Mouse (Mus musculus): ENCODE results near the gene Aldh4a1.
A peak's percentile ranks its signal among the peaks of the same experiment; 100 is the strongest.

The Aldh4a1 gene

GRCm38 (mm10) chr4:139624116-139624489 is 1.4 kb downstream of the Aldh4a1 start:
- DNase-seq: peak; percentile 74 to 90

DNA sequence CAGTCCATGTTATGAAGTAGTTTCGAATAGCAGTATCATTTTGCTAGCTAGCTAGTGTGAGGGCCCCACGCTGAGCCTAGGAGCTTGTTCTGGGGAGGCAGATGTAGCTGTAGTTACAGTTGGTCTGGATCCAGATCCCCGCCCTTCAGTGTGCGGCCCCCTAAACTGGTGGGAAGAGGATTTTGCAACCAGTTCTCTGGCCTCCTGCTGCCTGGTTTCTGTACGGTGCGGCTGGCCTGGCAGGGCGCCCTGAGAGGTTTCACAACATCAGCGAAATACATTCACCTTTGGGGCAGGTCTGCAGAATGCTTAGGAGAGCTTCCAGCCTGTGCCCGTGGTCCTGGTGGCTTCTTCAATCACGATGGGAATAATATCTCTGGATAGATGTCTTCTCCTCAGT is 2.0 kb downstream of the Aldh4a1 start:
- DNase-seq: peak; percentile 87 to 93

GRCm38 (mm10) chr4:139627361-139627760 is 4.7 kb downstream of the Aldh4a1 start:
- DNase-seq: no peak

- peak; percentile 85 to 94 for DNase-seq
These were observed 7.5 kb downstream of the Aldh4a1 start for GRCm38 (mm10) chr4:139630171-139630570.

DNA sequence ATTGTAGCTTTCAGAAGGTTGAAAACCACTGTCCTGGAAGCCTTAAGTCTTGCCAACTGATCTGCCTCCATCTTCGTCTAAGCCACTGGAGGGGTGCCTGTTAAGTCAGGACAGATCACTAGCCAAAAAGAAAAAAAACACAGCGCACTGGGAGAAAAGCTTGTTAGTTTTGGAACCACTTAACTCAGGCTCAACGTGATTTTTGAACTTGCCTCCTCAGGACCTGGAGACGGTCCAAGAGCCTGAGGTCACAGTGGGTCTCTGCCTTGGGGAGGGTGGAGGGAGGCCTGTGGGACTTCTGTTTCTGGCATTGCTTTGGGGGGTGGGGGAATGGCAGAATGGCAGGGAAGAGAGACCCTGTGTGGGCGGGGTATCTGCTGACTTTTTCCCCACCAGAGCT is 8.5 kb downstream of the Aldh4a1 start:
- DNase-seq: peak; percentile 57 to 75

- DNase-seq: peak in 1 of 2 experiments; percentile 36
These were observed 9.0 kb downstream of the Aldh4a1 start for GRCm38 (mm10) chr4:139631569-139632253.

- peak; percentile 49 to 84 for DNase-seq
These were observed 9.6 kb downstream of the Aldh4a1 start for GRCm38 (mm10) chr4:139632254-139632580.

DNA sequence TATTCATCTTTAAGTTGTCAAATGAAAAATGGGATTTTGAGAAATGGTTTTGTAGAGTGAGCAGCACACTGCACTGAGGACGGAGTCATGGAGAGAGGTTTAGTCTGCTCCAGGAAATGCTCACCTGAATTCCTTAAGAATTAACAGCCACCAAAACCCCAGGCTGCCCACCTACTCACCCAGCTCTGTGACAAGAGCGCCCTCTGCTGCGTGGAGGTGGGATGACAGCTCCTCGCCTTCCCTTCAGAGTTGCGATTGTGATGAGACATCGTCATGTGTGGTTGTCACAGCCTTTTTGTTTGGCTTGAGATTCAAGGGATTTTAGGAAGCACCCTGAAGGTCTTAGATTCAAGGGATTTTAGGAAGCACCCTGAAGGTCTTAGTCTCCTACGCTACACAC is 13.7 kb downstream of the Aldh4a1 start:
- DNase-seq: peak in 1 of 2 experiments; percentile 75

DNA sequence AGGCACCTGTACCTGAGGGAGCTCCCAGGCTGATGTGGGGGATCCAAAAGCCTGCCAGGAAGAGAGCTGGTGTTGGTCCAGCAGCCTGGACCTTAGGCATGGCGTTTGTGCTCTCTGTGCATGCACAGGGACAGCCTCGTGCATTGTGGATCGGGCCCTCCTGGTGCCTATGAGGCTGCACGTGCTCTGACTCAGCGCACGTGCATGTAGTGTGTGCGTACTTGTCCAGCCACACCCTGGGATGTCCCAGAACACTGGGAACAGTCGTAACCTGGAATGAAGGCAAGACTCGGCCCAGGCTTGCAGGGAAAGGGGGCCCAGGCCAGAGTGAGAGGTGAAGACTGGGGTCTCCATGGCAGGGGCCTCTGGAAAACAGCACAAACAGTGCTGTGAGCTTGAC is 15.2 kb downstream of the Aldh4a1 start:
- no peak for DNase-seq

GRCm38 (mm10) chr4:139638356-139638755 is 15.7 kb downstream of the Aldh4a1 start:
- DNase-seq: no peak

GRCm38 (mm10) chr4:139639801-139640200 is 17.1 kb downstream of the Aldh4a1 start:
- peak; percentile 29 to 80 for DNase-seq

GRCm38 (mm10) chr4:139640333-139640732 is 17.7 kb downstream of the Aldh4a1 start:
- DNase-seq: no peak

GRCm38 (mm10) chr4:139640775-139641174 is 18.1 kb downstream of the Aldh4a1 start:
- no peak for DNase-seq

GRCm38 (mm10) chr4:139641829-139642425 is 19.3 kb downstream of the Aldh4a1 start:
- DNase-seq: no peak

- peak; percentile 74 to 82 for DNase-seq
These were observed 21.3 kb downstream of the Aldh4a1 start for GRCm38 (mm10) chr4:139643972-139644371.

DNA sequence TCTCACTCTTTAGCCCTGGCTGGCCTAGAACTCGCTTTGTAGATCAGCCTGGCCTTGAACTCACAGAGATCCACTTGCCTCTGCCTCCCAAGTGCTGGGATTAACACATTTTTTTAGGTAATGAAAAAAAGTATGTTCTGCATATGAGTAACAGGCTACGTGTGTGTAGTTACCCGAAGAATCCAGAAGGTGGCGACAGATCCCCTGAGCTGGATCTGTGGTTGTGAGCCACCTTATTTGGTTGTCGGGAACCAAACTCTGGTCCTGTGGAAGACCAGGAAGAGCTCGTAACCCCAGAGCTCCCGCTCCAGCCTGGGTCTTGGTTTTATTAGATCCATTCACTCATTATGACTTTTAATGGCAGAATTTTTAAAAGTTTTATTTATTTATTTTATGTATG is 24.2 kb downstream of the Aldh4a1 start:
- no peak for DNase-seq

DNA sequence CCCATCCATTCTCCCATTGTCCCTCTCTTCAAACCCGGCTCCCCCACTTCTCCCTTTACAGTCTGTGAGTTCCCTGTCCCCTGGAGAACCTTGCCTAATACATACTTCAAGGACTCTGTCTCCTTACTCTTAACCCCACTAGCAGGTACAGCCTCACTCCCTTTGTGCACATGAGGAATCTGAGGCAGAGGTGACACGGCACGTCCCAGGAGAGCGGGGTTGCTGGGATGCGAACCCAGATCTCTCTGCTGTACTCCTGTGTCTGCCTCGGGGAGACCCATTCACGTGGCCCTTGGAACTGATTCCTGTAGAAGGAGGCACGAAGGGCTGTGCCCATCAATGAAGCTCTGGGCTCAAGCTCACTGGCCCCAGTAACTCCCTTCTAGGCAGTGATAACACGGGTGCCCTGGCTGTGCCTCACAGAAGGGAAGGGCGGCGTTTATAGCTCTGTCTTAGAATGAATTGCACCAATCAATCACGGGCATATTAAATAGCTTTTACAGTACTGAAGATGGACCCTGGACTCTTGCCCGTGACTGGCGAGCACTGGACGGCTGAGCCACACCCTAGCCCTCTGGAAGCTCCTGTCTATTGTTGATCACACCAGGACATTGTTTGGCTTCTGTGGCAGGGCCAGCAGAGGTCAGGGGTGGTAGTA is 27.5 kb downstream of the Aldh4a1 start:
- DNase-seq: no peak

- DNase-seq: no peak
These were observed 28.2 kb downstream of the Aldh4a1 start for GRCm38 (mm10) chr4:139650907-139651306.

DNA sequence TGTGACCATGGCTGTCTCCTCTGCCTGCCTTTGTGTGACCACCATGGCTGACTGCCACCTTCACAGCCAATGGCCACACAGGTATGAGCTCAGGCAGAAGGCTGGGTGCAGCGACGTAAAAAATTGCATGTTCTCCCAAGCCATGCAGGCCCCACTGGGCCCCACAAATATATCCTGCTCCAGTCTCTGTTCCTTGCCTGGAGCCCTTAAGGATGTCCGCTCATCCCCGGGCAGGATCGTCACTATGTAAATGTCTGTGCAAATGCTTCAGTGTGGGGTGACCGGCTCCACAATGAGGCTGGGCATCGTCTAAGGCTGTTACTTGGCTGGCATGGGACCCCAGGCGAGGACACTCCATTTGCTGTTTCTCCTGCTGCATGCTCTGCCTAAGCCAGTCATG is 30.6 kb downstream of the Aldh4a1 start, which contains the start of gene Tas1r2:
Gene Tas1r2 (plus strand): TSS at position 301 of the 400 bp plus-strand sequence.
- no peak for DNase-seq

- DNase-seq: no peak
These were observed 39.2 kb downstream of the Aldh4a1 start for GRCm38 (mm10) chr4:139661897-139662296.

DNA sequence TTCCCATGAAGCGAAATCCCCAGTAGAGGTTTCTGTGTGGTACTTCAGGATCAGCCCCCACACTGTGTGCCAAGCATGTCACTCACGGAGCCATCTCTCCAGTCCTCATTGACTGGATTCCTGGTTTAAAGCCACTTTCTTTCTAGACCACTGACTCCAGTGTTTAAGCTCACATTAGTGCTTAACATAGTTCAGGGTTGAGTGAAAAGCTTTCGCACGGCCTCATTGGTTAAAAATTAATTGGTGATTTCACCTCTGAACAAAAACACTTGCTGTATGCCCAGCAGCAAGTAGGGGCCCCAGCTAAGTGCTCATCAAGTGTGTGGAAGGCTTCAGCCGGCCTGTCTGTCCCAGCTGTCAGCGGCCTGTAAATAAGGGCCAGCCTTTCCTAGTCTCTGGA is 45.0 kb downstream of the Aldh4a1 start:
- DNase-seq: peak in 1 of 2 experiments; percentile 24

DNA sequence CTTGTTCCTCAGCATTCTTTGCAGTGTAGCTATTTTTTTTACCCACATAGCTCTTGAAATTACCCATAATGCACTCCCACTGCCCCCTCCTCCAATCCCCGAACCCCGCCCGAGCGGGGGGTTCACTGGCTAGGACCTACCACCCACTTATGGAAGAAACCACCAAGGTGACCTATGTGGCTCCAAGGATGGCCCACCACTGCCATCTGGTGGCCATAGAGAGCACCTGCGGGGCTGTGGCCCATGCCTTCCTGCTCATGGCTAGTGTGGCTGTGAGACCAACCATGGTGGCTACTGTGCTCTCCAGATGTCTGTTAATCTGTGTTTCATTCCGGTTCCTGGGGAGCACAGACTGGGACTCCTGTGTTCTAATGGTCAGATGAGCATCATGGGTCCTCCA is 47.2 kb downstream of the Aldh4a1 start:
- DNase-seq: peak; percentile 68 to 71

- no peak for DNase-seq
These were observed 53.0 kb downstream of the Aldh4a1 start for GRCm38 (mm10) chr4:139675696-139676095.
